Comparison of ENCODE assay signal across 25 mouse cellular contexts in genomic region chr14:75279716-75280115, GRCm38 (mm10). TPM values are rescaled to one million over a fixed set of nuclear protein-coding genes. Genes with fewer than 3 reads are reported as not detected.
DNase-seq lines count a peak whose midpoint lies in the region; ATAC-seq and TF ChIP-seq lines count a peak whose summit lies in the region.
"Had no signal": no experiment of that assay in that cellular context is flagged by ENCODE, and none has a peak within 500 bp of the region (broad histone marks: within the 10 kb centered on the region; RNA-seq: fewer than 3 reads in every experiment).

No protein-coding gene starts in this region.

- 58% methylated on average over 6 of the region's 6 CpGs for WGBS in forebrain, postnatal 0 days
- WGBS in forebrain, embryonic 13.5 days, result 86% methylated on average over 6 of the region's 6 CpGs

- peaks cover 7% of the 10 kb centered on the region; the same call in 1 of the 2 replicates for H3K4me1 ChIP-seq in forebrain, postnatal 0 days (ENCODE audit: insufficient read depth)
- H3K4me1 ChIP-seq in forebrain, embryonic 13.5 days, result peaks cover 12% of the 10 kb centered on the region
- H3K4me1 ChIP-seq: intestine, embryonic 15.5 days had no signal

- intact Hi-C loops in left cerebral cortex, postnatal 25 days (cut with DNase I), result no loop called here
- intact Hi-C loops in left cerebral cortex, adult 2 months (cut with DNase I), result loop anchor here (5.0 kb wide), 3 partner anchors 42 to 548 kb away; partner anchors contain the start of gene Siah3

- H3K27me3 ChIP-seq in forebrain, postnatal 0 days (ENCODE audit: insufficient read depth, low read length), result no peaks in the 10 kb centered on the region
- no peaks in the 10 kb centered on the region for H3K27me3 ChIP-seq in forebrain, embryonic 13.5 days
- H3K27me3 ChIP-seq: embryonic facial prominence, embryonic 12.5 days; heart, embryonic 15.5 days; intestine, embryonic 15.5 days had no signal

- no peaks in the 10 kb centered on the region for H3K36me3 ChIP-seq in forebrain, postnatal 0 days (ENCODE audit: insufficient read depth)
- H3K36me3 ChIP-seq in forebrain, embryonic 13.5 days (ENCODE audit: poor library complexity, severe bottlenecking), result no peaks in the 10 kb centered on the region
- H3K36me3 ChIP-seq: embryonic facial prominence, embryonic 12.5 days; G1E; heart, embryonic 15.5 days; intestine, embryonic 15.5 days had no signal

- no peak overlapping the region for H3K4me3 ChIP-seq in forebrain, postnatal 0 days (ENCODE audit: low read depth, low read length)
- H3K4me3 ChIP-seq in forebrain, embryonic 13.5 days, result no peak overlapping the region
- no peak overlapping the region for H3K4me3 ChIP-seq in left cerebral cortex, adult 2 months
- H3K4me3 ChIP-seq: embryonic facial prominence, embryonic 12.5 days; heart, adult 2 months; heart, embryonic 15.5 days; intestine, embryonic 15.5 days had no signal

- peak overlapping the region; percentile 77 for H3K27ac ChIP-seq in forebrain, postnatal 0 days (ENCODE audit: low read depth, low read length)
- H3K27ac ChIP-seq in forebrain, embryonic 13.5 days, result no peak overlapping the region; the same call in 1 of the 2 replicates
- no peak overlapping the region for H3K27ac ChIP-seq in left cerebral cortex, adult 2 months
- H3K27ac ChIP-seq: embryonic facial prominence, embryonic 12.5 days; heart, adult 2 months; heart, embryonic 15.5 days; hindbrain, embryonic 14.5 days; intestine, embryonic 15.5 days had no signal

- TF ChIP-seq CTCF in forebrain, postnatal 0 days (IDR thresholded peaks at IDR 0.05; ENCODE audit: low read depth), result no peak
- no peak for TF ChIP-seq CTCF in left cerebral cortex, adult 2 months (IDR thresholded peaks at IDR 0.05)
- TF ChIP-seq CTCF in brain, embryonic 14.5 days (IDR thresholded peaks at IDR 0.05; ENCODE audit: borderline replicate concordance, extremely low read depth, insufficient read depth, insufficient read length), result no peak

- no peak overlapping the region for H3K4me2 ChIP-seq in forebrain, postnatal 0 days (ENCODE audit: low read depth)
- H3K4me2 ChIP-seq in forebrain, embryonic 13.5 days, result no peak overlapping the region
- H3K4me2 ChIP-seq: embryonic facial prominence, embryonic 12.5 days; heart, embryonic 11.5 days; heart, embryonic 15.5 days; hindbrain, embryonic 14.5 days; intestine, embryonic 15.5 days had no signal

- H3K9ac ChIP-seq in forebrain, postnatal 0 days, result no peak overlapping the region
- no peak overlapping the region for H3K9ac ChIP-seq in forebrain, embryonic 13.5 days
- H3K9ac ChIP-seq: embryonic facial prominence, embryonic 12.5 days; heart, embryonic 15.5 days; hindbrain, embryonic 14.5 days; intestine, embryonic 15.5 days had no signal

- ATAC-seq in forebrain, postnatal 0 days, result peak; percentile 12; the same call in 1 of the 2 replicates
- no peak for ATAC-seq in forebrain, embryonic 13.5 days
- ATAC-seq: CD4-positive, CD25-positive, alpha-beta regulatory T cell, adult 4 months; intestine, embryonic 15.5 days had no signal

- no peaks in the 10 kb centered on the region for H3K9me3 ChIP-seq in forebrain, postnatal 0 days (ENCODE audit: low read length)
- H3K9me3 ChIP-seq in forebrain, embryonic 13.5 days (replicated peaks), result no peaks in the 10 kb centered on the region
- H3K9me3 ChIP-seq: embryonic facial prominence, embryonic 12.5 days; G1E; heart, embryonic 15.5 days; intestine, embryonic 15.5 days had no signal

- peak; percentile 70 for DNase-seq in forebrain, postnatal 0 days
- peak; percentile 8 to 39 for DNase-seq in left cerebral cortex, postnatal 25 days (ENCODE audit: low spot score in 2 of 2)
- DNase-seq in left cerebral cortex, adult 2 months (ENCODE audit: extremely low spot score in 1 of 2, low spot score in 2 of 2), result no peak
- peak; percentile 17 for DNase-seq in brain, adult 2 months (ENCODE audit: low read depth, low spot score)
- peak; percentile 56 for DNase-seq in brain, embryonic 14.5 days (ENCODE audit: low read depth)
- DNase-seq: adrenal gland, adult 8-10 months; adrenal gland, postnatal 36 days; cerebellum, adult 11-12 months; cerebellum, adult 9-10 months; cerebellum, postnatal 25 days; gastrocnemius, postnatal 14 days; heart, adult 2 months; heart, postnatal 14 days had no signal

- TF ChIP-seq POLR2A in brain, embryonic 14.5 days (IDR thresholded peaks at IDR 0.05; ENCODE audit: borderline replicate concordance, extremely low read depth, insufficient read depth, insufficient read length, poor library complexity, severe bottlenecking), result no peak

RNA-seq across cellular contexts. Expression of gene Zc3h13, which starts 4.5 kb away (rescaled TPM):
- 21.4 and 25.7 TPM in 2 replicates for total RNA-seq in forebrain, postnatal 0 days (2014; rRNA removed)
- polyA plus RNA-seq in forebrain, postnatal 0 days (2015; fragmentation: Nextera tagmentation; extraction: Ambion mirVana), result 31.4 and 51.3 TPM in 2 replicates
- polyA plus RNA-seq in forebrain, embryonic 13.5 days (2015; fragmentation: Nextera tagmentation; extraction: Ambion mirVana), result 51.5 and 52.0 TPM in 2 replicates
- total RNA-seq in left cerebral cortex, postnatal 25 days (2021), result 10 to 100 TPM; 53.2 to 58.2 TPM
- total RNA-seq in left cerebral cortex, adult 2 months (2021), result 10 to 100 TPM; 65.5 to 66.9 TPM
- 21.0 and 32.0 TPM in 2 replicates for polyA plus RNA-seq in brain, embryonic 14.5 days (2012; rRNA removed)

RNA-seq across cellular contexts. Expression of gene Cpb2, which starts 37.6 kb away (rescaled TPM):
- not detected in 2 replicates for total RNA-seq in forebrain, postnatal 0 days (2014; rRNA removed)
- polyA plus RNA-seq in forebrain, postnatal 0 days (2015; fragmentation: Nextera tagmentation; extraction: Ambion mirVana), result not detected in 2 replicates
- polyA plus RNA-seq in forebrain, embryonic 13.5 days (2015; fragmentation: Nextera tagmentation; extraction: Ambion mirVana), result 0.19 and 0.28 TPM in 2 replicates
- total RNA-seq in left cerebral cortex, postnatal 25 days (2021), result not detected
- total RNA-seq in left cerebral cortex, adult 2 months (2021), result not detected
- polyA plus RNA-seq in brain, embryonic 14.5 days (2012; rRNA removed), result not detected in 2 replicates
- total RNA-seq: adrenal gland, adult 8-10 months; adrenal gland, postnatal 36 days; G1E; gastrocnemius, adult 18-20 months; gastrocnemius, postnatal 14 days; heart, adult 2 months; heart, postnatal 14 days; hematopoietic stem cell, adult 5-6 weeks had no signal
- polyA plus RNA-seq: CD4-positive, CD25-positive, alpha-beta regulatory T cell, adult 4 months; cortical plate, adult 2 months; G1E; gonadal fat pad, adult 2 months; heart, adult 2 months had no signal

Comparison
In these comparisons a context has a peak if more than half of its experiments do, and no peak if none do; other contexts are left out.
1. DNase-seq: peak in forebrain, postnatal 0 days (single experiment), left cerebral cortex, postnatal 25 days (2 of 2), brain, adult 2 months (single experiment) and brain, embryonic 14.5 days (single experiment); none in left cerebral cortex, adult 2 months (0 of 2).